Mouse (Mus musculus) monocyte, adult 5-6 weeks (primary cell): ENCODE results near the gene Zfp13. TPM values are rescaled to one million over a fixed set of nuclear protein-coding genes. Genes with fewer than 3 reads are reported as not detected.

Experiments
- ATAC-seq: fragments of 153-309, 156-312 bp; replicated peaks from 2 replicates; pipeline ENCODE4 v1.8.0; 2017; ENCODE audit warnings: mild to moderate bottlenecking; ENCODE audit not compliant: low TSS enrichment, insufficient number of reproducible peaks, severe bottlenecking, poor library complexity, low FRiP score
- total RNA-seq: library from RNA; stranded (forward); fragments of 200-1000, 200-491, 200-594 nt; gene quantifications from 3 replicates; pipeline ENCODE4 v1.2.3, GENCODE M21; 2017

Zfp13 gene
- not detected in 3 replicates for total RNA-seq

DNA sequence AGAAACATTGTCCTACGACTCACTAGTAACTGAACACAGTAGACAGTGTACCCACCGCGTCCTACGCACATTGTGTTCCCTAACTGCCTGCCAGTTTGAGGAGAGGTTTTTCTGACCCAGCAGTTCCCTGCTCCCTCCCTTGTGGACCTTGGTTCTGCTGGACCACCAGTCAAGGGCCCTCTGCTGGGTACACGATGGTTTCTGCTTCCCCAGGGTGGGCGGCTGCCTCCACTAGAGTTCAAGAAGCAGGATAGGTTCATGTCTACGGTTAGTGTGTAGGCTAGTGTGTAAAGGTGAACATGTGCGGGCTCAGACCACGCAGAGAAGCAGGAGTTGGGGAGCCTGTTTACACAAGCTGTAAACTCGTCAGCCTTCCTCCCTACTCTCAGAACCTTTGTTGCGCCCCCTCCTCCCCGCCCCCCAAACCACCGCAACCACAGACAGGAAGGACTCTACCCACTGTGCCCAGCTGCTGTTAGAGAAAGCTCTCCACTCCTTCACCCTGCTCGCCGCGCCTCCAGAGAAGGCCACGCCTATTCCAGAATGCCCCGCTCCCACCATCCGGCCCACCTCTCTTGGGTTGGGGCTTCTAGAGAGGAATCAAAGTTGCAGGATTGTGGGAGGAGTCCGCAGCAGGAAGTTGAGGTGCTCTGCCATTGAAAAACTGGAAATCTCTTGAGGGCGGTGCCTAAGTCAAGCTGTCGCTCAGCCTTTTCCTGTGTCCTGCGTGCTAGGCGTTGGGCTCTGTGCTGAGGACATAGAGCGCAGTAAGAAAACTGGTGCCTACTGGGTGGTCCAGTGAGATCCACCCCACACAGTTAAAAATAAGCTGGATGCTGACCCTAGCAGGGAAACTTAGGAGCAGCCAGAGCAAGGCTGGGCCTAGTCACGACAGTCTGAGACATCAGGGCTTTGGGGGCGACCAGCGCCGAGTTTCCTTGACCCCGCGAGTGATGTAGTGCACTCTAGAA, at the start of gene Zfp13:
Gene Zfp13, minus strand, starts transcription at position 906 of the 971 bp plus-strand sequence.
- peak; percentile 82 for ATAC-seq

DNA sequence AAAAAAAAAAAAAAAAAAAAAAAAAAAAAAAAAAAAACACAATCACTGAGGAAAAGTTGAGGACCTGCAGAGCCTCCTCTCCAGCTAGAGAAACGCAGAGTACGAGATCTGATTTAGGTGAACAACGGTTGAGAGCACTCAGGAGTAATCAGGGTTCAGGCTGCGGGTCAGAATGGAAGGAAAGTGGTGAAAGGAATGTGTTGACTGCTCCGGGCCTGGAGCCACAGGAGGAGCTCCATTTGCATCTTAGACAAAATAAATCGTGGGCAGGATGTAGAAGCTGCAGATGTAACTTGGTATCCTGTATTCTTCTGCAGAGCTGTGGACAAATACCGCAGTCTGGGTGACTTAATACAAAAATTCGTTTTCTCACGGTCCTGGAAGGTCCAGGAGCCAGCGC, 46.6 kb upstream of the Zfp13 start:
- ATAC-seq: no peak

DNA sequence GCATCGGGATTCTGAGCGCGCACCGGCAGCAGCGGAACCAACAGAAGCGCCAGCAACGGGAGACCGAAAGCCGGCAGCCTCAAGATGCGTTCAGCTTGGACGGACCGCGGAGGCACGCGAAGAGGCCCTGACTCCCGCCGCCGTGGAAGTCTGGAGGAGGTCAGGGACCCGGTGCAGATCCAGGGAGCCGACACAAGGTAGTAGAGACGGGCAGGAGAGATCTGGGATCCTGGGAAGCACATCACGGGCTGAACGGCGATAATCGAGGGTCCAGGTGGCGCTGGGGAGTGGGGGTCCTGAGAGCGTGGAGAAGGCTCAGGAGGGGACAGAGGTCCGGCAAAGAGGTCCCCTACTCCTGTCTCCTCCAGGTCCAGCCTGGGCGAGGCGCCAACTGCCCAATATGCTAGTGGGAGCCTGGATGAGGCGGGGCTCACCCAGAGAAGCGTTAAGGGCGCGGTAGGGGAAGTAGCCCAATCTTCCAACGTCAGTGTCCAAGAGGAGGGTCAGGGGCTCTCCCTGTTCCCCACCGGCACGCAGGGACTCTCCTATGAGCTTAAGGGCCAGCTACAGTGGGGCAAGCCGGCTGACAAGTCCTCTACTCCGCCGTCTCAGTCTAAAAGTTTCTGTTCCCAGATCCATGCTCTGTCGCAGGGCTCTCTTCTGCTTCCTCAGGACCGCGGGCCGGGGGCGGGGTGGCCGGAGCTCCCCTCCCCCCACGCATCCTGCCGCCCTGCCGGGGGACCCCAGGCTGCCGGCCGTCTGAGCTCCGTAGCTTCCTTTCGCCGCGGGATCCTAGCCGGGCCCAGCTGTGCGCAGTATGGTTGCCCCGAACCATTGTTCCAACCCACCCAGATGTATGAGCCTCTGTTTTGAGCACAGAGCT, 45.6 kb upstream of the Zfp13 start, which contains the start of gene Mmp25:
Gene Mmp25, minus strand, starts transcription at position 665 of the 883 bp plus-strand sequence.
- peak; percentile 32; the same call in 1 of the 2 replicates for ATAC-seq

DNA sequence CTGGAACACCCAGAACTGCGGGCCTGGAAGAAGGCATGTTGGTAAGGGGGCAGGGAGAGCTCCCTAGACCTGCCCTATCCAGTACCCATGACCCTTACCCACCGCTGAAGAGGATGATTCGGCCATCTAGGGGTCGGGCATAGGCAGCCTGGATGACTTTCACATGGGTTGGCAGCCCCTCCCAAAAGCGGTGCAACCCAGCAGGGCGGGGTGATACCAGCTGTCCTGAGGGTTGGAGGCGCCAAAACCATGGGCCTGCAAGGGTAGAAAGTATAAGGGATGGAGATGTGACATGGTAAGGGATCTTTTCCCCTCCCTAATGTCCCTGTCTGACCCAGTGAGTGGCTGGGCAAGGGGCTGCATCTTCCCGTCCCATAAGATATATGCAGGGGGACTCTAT, 32.0 kb upstream of the Zfp13 start:
- no peak for ATAC-seq

DNA sequence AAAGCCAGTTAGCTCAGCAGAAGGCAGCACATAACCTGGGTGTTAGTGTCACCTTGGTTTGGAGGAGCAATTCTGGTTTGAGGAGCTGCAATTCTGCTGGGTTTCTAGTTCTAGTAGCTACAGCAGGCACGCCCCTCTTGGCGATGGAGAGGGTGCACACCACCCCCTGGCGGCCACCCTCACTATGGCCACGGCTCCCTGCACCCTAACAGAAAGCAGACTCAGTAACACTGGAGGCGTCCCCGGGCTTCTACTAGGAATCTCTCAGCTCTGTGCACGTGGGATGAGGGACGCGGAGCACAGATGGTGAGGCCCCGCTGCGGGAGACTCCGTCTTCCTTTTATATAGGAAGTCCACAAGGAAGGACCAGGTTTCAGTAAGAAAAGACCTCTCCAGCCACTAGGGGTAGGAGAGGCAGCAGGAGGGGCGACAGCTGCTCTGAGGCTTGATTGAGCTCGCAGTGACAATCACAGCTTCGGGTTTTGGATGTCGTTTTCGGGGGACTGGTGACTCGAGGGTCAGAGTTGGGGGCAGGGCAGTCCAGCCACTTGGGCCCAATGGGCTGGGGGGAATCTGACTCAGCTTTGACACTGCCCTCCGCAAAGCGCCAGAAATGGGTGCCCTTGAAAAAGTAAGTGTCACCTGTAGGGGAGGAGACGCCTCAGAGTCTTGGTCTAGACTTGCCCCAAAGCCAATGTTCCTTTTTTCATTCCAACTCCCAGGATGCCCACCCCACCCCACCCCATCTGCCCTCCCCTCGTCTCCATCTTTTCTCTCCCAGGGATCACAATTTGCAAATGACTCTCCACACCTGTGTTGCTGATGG, 31.1 kb upstream of the Zfp13 start:
- ATAC-seq: peak; percentile 79

DNA sequence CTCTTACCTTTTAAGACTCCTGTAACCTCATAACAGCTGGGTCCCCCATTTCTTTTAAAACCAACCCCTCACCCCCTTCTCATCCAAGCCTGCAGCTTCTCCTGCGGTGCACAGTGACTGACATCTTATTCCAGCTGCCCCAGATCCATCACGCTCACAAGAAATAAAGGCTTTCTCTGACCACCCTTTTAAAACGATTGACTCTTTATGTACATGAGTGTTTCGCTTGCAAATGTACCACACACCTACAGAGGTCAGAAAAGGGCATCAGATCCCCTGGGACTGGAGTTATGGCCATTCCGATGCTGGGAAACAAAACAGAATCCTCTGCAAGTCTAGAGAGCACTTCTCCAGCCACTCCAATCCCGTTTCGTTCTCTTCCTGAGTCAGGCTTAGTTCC, 28.5 kb upstream of the Zfp13 start:
- no peak for ATAC-seq

DNA sequence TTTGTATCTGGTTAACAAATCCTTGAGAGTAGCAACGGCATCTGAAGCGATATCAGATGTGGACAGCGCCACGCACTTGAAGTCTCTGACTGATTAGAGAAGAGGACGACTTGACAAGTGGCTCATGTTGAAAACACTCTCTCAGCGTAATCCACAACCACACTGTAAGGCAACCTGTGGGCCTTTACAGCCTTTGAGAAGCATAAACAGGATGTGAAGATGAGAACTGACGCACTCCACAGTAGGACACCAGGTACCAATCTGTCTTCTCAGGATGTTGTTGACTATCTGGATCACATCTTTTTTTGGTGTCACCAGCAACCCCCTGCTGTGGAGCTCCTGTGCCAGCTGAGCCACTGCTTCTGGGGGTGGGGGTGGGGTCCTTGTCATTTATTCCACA, 21.1 kb upstream of the Zfp13 start:
- no peak for ATAC-seq

DNA sequence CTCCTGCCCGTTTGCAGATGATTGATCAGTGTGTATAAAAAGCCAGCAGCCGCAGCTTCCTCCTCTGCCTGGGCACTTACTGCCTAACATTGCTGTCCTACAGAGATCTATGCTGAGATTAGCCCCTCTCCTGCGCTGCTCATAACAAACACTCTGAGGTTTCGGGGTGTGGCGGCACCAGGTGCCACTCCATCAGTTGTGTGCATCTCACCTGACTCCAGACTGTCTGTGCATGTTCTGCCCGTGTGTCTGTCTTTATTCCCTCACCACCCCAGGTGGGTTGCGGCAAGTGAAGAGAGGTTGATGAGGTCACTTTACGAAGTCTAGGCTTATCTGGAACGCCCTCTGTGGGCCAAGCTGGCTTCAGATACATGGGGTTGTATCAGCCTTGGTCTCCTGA, 17.8 kb upstream of the Zfp13 start:
- no peak for ATAC-seq

DNA sequence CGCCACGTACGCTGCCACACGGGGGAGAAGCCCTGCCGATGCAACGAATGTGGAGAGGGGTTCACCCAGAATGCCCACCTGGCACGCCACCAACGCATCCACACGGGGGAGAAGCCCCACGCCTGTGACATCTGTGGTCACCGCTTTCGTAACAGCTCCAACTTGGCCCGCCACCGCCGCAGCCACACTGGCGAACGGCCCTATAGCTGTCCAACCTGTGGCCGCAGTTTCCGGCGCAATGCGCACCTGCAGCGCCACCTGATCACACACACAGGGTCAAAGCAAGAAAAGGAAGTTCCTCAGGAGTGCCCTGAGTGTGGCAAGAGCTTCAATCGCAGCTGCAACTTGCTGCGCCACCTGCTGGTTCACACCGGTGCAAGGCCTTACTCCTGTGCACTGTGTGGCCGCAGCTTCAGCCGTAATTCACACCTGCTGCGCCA, 11.1 kb upstream of the Zfp13 start:
- ATAC-seq: peak; percentile 88

DNA sequence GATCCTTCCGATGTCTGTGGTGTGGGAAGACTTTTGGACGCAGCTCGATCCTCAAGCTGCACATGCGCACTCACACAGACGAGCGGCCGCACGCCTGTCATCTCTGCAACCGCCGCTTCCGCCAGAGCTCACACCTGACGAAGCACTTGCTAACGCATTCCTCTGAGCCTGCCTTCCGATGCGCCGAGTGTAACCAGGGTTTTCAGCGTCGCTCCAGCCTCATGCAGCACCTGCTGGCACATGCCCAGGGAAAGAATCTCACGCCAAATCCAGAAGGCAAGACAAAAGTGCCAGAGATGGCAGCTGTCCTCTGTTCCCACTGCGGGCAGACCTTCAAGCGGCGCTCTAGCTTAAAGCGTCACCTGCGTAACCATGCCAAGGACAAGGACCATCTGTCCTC, 10.3 kb upstream of the Zfp13 start:
- no peak for ATAC-seq

DNA sequence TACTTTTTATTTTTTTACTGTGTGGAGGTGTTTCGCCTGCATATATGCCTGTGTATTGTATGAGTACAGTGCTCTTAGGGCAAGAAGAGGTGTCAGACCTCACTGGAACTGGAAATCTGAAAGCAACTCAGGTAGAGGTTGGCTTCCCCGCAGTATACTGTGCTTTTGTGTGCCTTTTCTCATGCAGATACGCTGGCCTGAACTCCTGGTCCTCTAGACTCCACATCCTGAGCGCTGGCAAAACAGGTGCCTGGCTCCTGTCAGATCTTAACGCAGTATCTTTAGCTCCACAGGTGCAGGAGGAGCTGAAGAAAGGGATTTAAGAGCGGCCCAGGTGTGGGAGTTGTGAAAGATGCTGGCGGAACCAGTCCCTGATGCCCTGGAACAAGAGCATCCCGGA, 5.9 kb upstream of the Zfp13 start:
- no peak for ATAC-seq

DNA sequence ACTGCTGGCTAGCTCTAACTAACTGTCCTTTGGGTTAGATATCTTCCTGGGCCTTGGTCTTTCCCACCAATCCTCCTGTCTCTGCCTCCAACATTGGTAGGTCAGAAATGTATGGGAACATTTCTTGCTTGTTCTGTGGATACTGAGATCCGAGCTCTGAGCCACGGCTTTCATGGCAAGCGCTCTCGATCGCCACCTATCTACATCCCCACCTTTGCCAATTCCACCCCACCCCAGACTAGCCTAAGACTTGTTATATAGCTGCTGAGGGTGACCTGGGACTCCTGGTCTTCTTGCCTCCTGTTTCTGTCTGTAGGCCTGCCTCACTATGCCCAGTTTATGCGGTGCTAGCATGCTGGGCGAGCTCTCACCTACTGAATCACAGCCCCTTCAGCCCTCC, 5.1 kb upstream of the Zfp13 start:
- no peak for ATAC-seq

DNA sequence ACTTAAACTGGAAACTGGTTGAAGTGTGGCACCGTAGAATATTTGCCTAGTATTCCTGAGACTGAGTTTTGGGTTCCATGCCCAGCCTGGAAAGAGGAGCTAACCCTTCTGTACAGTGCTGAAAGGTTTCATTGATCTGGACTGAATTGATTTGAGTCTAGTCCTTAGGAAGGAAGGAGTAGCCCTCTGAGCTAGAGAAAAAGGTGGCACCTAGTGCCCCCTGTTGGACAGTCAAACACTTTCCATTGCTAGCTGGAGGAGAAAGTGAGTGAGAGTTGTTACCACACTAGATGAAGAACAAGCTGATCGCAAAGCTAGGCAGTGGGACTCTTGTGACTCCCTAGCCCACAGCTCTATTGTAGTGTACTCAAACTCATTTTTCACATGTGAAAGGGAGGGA, 4.3 kb upstream of the Zfp13 start:
- ATAC-seq: no peak

DNA sequence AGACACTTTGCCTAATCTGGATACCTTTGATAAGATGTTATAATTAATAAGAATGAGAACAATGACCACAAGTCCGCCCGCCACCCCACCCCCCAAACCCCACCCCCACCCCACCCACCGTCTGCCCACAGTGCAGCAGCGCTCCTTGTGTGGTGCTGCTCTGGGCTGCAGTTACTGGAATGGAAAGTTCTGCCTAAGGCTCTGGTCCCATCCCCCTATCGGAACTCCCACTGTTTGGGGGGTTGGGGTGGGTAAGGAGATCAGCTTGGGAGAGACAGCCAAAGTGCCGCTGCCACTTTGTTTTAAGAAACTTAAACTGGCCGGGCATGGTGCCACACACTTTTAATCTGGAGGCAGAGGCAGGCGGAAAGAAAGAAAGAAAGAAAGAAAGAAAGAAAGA, 3.8 kb upstream of the Zfp13 start:
- no peak for ATAC-seq

DNA sequence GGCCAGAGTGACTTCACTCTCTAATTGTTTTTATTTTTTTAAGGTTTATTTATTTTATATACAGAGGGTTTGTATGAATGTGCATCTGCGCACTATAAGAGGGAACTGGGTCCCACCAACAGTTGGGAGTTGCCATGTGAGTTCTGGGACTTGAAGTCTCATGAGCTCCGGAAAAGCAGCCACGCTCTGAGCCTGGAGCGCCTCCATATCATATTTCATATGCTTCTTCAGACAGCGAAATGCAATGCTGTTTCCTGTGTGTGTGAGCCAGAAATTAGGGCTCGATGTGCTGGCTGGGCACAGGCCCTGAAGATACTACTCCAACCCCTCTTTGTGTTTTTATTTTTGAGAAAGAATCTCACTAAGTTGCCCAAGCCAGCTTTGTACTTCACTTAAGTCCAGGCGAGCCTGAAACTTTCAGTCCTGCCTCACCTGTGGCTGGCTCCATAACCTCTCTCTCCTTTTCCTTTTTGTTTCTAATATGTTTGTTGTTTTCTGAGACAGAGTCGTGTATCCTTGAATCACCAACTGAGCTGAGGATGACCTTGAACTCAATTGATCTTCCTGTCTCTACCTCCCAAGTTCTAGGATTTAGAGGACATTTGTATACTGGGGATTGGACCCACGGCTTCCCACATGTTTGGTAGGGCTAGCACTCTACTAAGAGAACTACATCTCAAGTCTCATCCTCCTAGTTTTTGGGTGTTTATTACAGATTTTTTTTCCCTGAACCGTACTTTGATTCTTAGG, 2.7 kb upstream of the Zfp13 start:
- no peak for ATAC-seq

DNA sequence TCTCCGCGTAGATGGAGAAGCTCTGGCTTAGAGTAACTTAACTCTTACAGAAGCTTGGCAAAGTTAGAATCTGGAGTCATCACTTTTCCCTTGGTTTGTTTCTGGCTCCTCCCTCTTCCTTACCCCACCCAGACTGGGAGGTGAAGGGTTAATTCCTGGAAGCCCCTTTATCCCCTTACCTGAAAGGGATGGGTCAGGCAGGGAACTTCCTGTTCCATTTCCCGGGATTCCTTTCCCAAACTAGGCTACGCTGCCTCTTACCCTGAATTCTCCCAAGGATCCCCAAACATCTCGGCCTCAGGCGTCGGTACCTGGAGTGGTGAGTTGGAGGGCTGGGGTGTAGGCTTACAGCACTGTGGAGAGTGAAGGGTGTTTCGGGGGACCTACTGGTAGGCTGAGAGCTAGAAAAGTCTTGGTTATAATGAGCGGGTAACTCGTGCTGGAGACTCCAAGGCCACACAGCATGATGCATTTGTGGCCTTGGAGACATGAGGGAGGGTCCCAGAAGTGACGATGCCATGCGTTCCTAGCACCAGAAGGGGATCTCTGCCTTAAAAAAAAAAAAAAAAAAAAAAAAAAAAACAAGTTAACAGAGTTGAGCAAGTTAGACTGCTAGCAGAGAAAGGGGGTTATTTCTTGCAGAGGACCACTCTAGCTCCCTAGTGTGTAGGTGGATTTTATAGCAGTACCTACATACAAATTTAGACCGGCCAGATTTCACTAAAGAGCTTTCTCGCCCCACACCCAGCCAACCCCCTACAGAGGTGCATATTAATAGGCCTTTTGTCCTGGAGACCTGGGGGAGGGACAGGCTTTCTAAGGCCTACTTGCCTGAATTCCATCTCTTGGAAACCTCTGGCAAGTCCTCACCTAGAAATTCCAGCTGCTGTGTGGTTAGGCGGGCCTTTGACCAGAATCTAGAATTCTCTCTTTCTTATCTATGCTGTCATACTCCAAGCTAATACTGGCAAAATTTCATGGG, 1.6 kb upstream of the Zfp13 start, which contains the start of gene Zscan10:
Gene Zscan10, plus strand, starts transcription at position 216 of the 982 bp plus-strand sequence.
- ATAC-seq: no peak

DNA sequence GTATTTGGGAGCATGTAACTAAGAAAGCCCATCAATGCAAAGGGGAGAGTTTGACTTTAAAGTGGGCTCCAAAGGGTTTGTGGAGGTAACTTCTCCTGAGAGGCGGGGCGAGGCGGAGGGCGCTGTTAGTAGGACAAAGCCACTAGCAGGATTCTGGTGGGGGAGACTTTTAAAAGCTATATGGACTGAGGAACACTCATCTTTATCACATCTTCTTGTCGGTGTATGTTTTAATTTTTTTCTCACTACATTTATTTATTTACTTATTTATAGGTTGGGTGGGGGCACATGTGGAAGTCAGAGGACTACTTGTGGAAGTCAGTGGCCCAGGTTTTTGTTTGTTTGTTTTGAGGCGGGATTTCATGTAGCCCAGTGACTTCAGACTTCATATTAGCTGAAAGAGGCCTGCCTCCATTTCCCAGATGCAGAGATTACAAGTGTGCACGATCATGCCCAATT, 347 bp upstream of the Zfp13 start:
- ATAC-seq: no peak
